Comparison of ENCODE assay signal across 1 mouse cellular context in the genomic region with DNA sequence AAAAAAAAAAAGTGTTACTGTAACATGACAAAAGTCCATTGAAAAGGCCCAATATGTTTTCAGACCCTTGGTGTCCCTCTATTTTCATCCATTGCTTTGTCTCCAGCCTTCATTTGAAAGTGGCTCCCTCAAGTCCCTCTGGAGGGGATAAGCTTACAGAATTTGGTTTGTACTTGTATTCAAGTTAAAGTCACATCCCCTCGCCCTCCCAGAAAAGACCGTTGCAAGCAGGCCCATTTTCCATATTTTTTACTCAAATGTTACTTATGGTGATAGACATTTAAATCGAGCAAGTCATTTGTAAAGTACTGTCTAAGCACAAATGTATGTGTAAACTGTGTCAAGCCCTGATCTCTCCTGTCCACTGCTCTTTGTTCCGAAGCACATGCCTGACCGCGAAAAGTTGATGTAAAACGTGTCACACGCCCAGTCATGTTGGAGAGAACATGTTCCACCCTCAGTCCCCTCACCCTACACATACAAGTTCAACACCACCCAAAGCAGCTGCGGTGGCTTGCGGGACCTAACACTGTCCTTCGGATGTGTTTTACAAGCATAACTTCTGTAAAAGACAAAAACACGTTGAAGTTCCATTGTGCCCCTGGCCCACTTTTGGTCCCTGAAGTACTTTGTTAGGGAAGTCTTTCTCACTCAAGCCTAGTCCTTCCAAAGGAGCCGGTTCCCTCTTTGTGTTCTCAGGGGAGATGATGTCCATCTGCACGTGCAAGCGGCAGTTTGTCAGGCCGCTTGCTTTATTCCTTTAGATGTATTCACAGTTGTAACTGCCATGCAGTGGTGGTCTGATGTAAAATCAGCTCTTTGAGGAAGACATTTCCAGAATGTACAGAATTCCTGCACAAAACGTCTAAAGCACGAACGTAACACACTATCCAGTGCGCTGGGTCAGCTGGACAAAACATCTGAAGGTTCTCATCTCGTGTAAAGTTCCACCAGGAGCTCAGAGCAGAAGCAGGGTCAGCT.
A peak's percentile ranks its signal among the peaks of the same experiment; 100 is the strongest.
TF ChIP-seq lines count a peak whose summit lies in the region.

No protein-coding gene starts in this region.

TF ChIP-seq in CH12.LX, 34 proteins besides CTCF, POLR2A, EP300 and RAD21:
- TF ChIP-seq KAT2A (IDR thresholded peaks at IDR 0.05; ENCODE audit: insufficient replicate concordance, low read length), result 0 out of 2 replicates have a peak, but pooled peaks have one; percentile 30
- TF ChIP-seq NRF1 (IDR thresholded peaks at IDR 0.05; ENCODE audit: low read depth, low read length), result no peak
- no peak for TF ChIP-seq MAFK (IDR thresholded peaks at IDR 0.05; ENCODE audit: insufficient replicate concordance, low read length)
- no peak for TF ChIP-seq ZC3H11A (IDR thresholded peaks at IDR 0.05; ENCODE audit: low read depth, low read length)
- TF ChIP-seq NELFE (IDR thresholded peaks at IDR 0.05; ENCODE audit: low read depth, low read length), result peak; percentile 33; the same call in 1 of the 2 replicates
- TF ChIP-seq MYC (IDR thresholded peaks at IDR 0.05; ENCODE audit: low read depth, low read length), result peak; percentile 99
- no peak for TF ChIP-seq RCOR1 (conservative IDR thresholded peaks at IDR 0.05; ENCODE audit: low read depth, low read length)
- TF ChIP-seq TCF12 (IDR thresholded peaks at IDR 0.05; ENCODE audit: low read depth, low read length), result peak; percentile 36; the same call in 1 of the 2 replicates
- no peak for TF ChIP-seq PAX5 (IDR thresholded peaks at IDR 0.05; ENCODE audit: low read length)
- no peak for TF ChIP-seq JUND (conservative IDR thresholded peaks at IDR 0.05; ENCODE audit: low read depth, low read length)
- TF ChIP-seq USF1 (IDR thresholded peaks at IDR 0.05; ENCODE audit: low read depth, low read length), result no peak
- no peak; the same call in 1 of the 2 replicates for TF ChIP-seq MAZ (IDR thresholded peaks at IDR 0.05; ENCODE audit: low read depth, low read length)
- TF ChIP-seq HCFC1 (IDR thresholded peaks at IDR 0.05; ENCODE audit: low read depth, low read length), result no peak
- peak; percentile 84 for TF ChIP-seq CHD1 (IDR thresholded peaks at IDR 0.05; ENCODE audit: low read depth, low read length)
- TF ChIP-seq ZKSCAN1 (IDR thresholded peaks at IDR 0.05; ENCODE audit: borderline replicate concordance, low read depth, low read length), result no peak
- no peak for TF ChIP-seq GABPA (IDR thresholded peaks at IDR 0.05; ENCODE audit: insufficient replicate concordance, low read depth, low read length)
- TF ChIP-seq USF2 (conservative IDR thresholded peaks at IDR 0.05; ENCODE audit: low read depth, low read length), result no peak
- peak; percentile 20; the same call in 1 of the 2 replicates for TF ChIP-seq MEF2A (IDR thresholded peaks at IDR 0.05; ENCODE audit: borderline replicate concordance, low read depth, low read length)
- peak; percentile 47; the same call in 1 of the 2 replicates for TF ChIP-seq TBP (conservative IDR thresholded peaks at IDR 0.05; ENCODE audit: low read depth, low read length)
- TF ChIP-seq CHD2 (IDR thresholded peaks at IDR 0.05; ENCODE audit: low read length), result 0 out of 2 replicates have a peak, but pooled peaks have one; percentile 38
- no peak for TF ChIP-seq ELF1 (IDR thresholded peaks at IDR 0.05; ENCODE audit: low read depth, low read length)
- TF ChIP-seq JUN (IDR thresholded peaks at IDR 0.05; ENCODE audit: insufficient read depth, low read depth, low read length), result no peak
- TF ChIP-seq SIN3A (IDR thresholded peaks at IDR 0.05; ENCODE audit: low read length), result no peak; the same call in none of the 2 replicates
- TF ChIP-seq E2F4 (IDR thresholded peaks at IDR 0.05; ENCODE audit: insufficient replicate concordance, low read depth, low read length), result no peak
- 0 out of 2 replicates have a peak, but pooled peaks have one; percentile 48 for TF ChIP-seq ETS1 (conservative IDR thresholded peaks at IDR 0.05; ENCODE audit: low read depth, low read length)
- TF ChIP-seq BHLHE40 (IDR thresholded peaks at IDR 0.05; ENCODE audit: low read depth, low read length), result peak; percentile 91
- TF ChIP-seq ZNF384 (IDR thresholded peaks at IDR 0.05; ENCODE audit: low read depth, low read length), result no peak
- TF ChIP-seq ZMIZ1 (IDR thresholded peaks at IDR 0.05; ENCODE audit: low read depth, low read length), result no peak; the same call in 1 of the 2 replicates
- TF ChIP-seq POLR2AphosphoS2 (IDR thresholded peaks at IDR 0.05; ENCODE audit: low read depth, low read length), result no peak; the same call in 1 of the 2 replicates
- TF ChIP-seq MAX (IDR thresholded peaks at IDR 0.05; ENCODE audit: low read length), result peak; percentile 97
- TF ChIP-seq MXI1 (IDR thresholded peaks at IDR 0.05; ENCODE audit: low read depth, low read length), result peak; percentile 85
- peak; percentile 13; the same call in 1 of the 2 replicates for TF ChIP-seq IRF4 (IDR thresholded peaks at IDR 0.05; ENCODE audit: low read depth, low read length)
- no peak for TF ChIP-seq UBTF (IDR thresholded peaks at IDR 0.05; ENCODE audit: low read depth, low read length)
- TF ChIP-seq SMC3 (IDR thresholded peaks at IDR 0.05; ENCODE audit: low read depth, low read length), result no peak
